Mouse (Mus musculus): Measurements from ENCODE around the gene Gls2. TPM values are rescaled to one million over a fixed set of nuclear protein-coding genes. Genes with fewer than 3 reads are reported as not detected.
"Not testable (repeated sequence)": the region's sequence is repeated elsewhere in the genome, so short reads cannot be mapped to it uniquely, and the experiment has no call there.

The Gls2 gene
- total RNA-seq, 2 experiments from 2014 or later = 20.1 to 21.0 TPM

GRCm38 (mm10) chr10:128209311-128210009 is 15.2 kb downstream of the Gls2 start:
- Histone ChIP-seq H3K27ac (no peak overlapping the region), H3K4me3 (no peak overlapping the region)
- DNase-seq (ENCODE audit: low spot score in 2 of 2) = no peak
- TF ChIP-seq CTCF (conservative IDR thresholded peaks at IDR 0.05) = no peak

- TF ChIP-seq CTCF (conservative IDR thresholded peaks at IDR 0.05) = no peak
- no peak for DNase-seq (ENCODE audit: low spot score in 2 of 2)
- Histone ChIP-seq H3K27ac (no peak overlapping the region), H3K4me3 (no peak overlapping the region)
These were observed 15.9 kb downstream of the Gls2 start for GRCm38 (mm10) chr10:128210131-128210530.

GRCm38 (mm10) chr10:128210954-128211353 is 16.7 kb downstream of the Gls2 start:
- Histone ChIP-seq H3K4me3 (peak overlapping the region; percentile 81), H3K27ac (peak overlapping the region; percentile 81; the same call in 1 of the 2 replicates)
- TF ChIP-seq CTCF (conservative IDR thresholded peaks at IDR 0.05) = no peak
- DNase-seq (ENCODE audit: low spot score in 2 of 2) = no peak

GRCm38 (mm10) chr10:128211390-128212108 is 17.3 kb downstream of the Gls2 start, which contains the start of gene Spryd4:
Gene Spryd4, minus strand, starts transcription at chr10:128211807.
- Histone ChIP-seq H3K27ac (peak within 1 kb of the TSS; percentile 81), H3K4me3 (peak within 1 kb of the TSS; percentile 81)
- peak; percentile 89 to 91 for DNase-seq (ENCODE audit: low spot score in 2 of 2)
- TF ChIP-seq CTCF (conservative IDR thresholded peaks at IDR 0.05) = peak; percentile 53

GRCm38 (mm10) chr10:128212148-128212547 is 17.9 kb downstream of the Gls2 start:
- Histone ChIP-seq H3K4me3 (peak overlapping the region; percentile 81), H3K27ac (peak overlapping the region; percentile 81)
- no peak for TF ChIP-seq CTCF (conservative IDR thresholded peaks at IDR 0.05)
- DNase-seq (ENCODE audit: low spot score in 2 of 2) = no peak

- TF ChIP-seq CTCF (conservative IDR thresholded peaks at IDR 0.05) = peak; percentile 83
- DNase-seq (ENCODE audit: low spot score in 2 of 2) = peak; percentile 48 to 58
- no peak overlapping the region for H3K27ac ChIP-seq
- peak overlapping the region; percentile 49 for H3K4me3 ChIP-seq
These were observed 18.6 kb downstream of the Gls2 start for GRCm38 (mm10) chr10:128212871-128213323.

- H3K4me3 ChIP-seq; DNase-seq (ENCODE audit: low spot score in 2 of 2); H3K27ac ChIP-seq: not testable (repeated sequence)
These were observed 19.9 kb downstream of the Gls2 start for GRCm38 (mm10) chr10:128214112-128214511.

GRCm38 (mm10) chr10:128214981-128215380 is 20.7 kb downstream of the Gls2 start:
- H3K27ac ChIP-seq = no peak overlapping the region
- DNase-seq (ENCODE audit: low spot score in 2 of 2) = no peak
- no peak overlapping the region for H3K4me3 ChIP-seq
- TF ChIP-seq CTCF (conservative IDR thresholded peaks at IDR 0.05) = no peak

GRCm38 (mm10) chr10:128218387-128219117 is 24.3 kb downstream of the Gls2 start:
- no peak for DNase-seq (ENCODE audit: low spot score in 2 of 2)
- Histone ChIP-seq H3K27ac (no peak overlapping the region), H3K4me3 (no peak overlapping the region)
- TF ChIP-seq CTCF (conservative IDR thresholded peaks at IDR 0.05) = no peak

GRCm38 (mm10) chr10:128221533-128222286 is 27.5 kb downstream of the Gls2 start:
- TF ChIP-seq CTCF (conservative IDR thresholded peaks at IDR 0.05) = no peak; the same call in 1 of the 2 replicates
- no peak for DNase-seq (ENCODE audit: low spot score in 2 of 2)
- Histone ChIP-seq H3K27ac (no peak overlapping the region), H3K4me3 (no peak overlapping the region)

- H3K4me3 ChIP-seq = no peak overlapping the region
- no peak for DNase-seq (ENCODE audit: low spot score in 2 of 2)
- H3K27ac ChIP-seq = no peak overlapping the region
- TF ChIP-seq CTCF (conservative IDR thresholded peaks at IDR 0.05) = no peak
These were observed 30.8 kb downstream of the Gls2 start for GRCm38 (mm10) chr10:128225064-128225463.

- no peak for DNase-seq (ENCODE audit: low spot score in 2 of 2)
- H3K27ac ChIP-seq = no peak within 1 kb of the TSS
- H3K4me3 ChIP-seq = no peak within 1 kb of the TSS
- no peak for TF ChIP-seq CTCF (conservative IDR thresholded peaks at IDR 0.05)
These were observed 31.3 kb downstream of the Gls2 start, which contains the start of gene Mip for GRCm38 (mm10) chr10:128225538-128225937. Gene Mip, plus strand, starts transcription at chr10:128225838.

Data from layer of hippocampus, adult 2 months (tissue).